Mouse (Mus musculus) hematopoietic multipotent progenitor cell, adult 10-12 weeks (in vitro differentiated cells): ENCODE data around the gene L3mbtl4. TPM values are rescaled to one million over a fixed set of nuclear protein-coding genes. Genes with fewer than 3 reads are reported as not detected.

Source experiments
- polyA plus RNA-seq: library from polyadenylated mRNA; stranded (reverse); fragments of >175 nt; gene quantifications from 2 replicates; pipeline ENCODE4 v1.2.3, GENCODE M21; 2012; ENCODE audit warnings: low replicate concordance

L3mbtl4 gene
- polyA plus RNA-seq: 0.04 TPM in 1 of 2 replicates, not detected in the other

GRCm38 (mm10) chr17:68273527-68273926 lies at the start of gene L3mbtl4:
Gene L3mbtl4, plus strand, starts transcription at chr17:68273797.

GRCm38 (mm10) chr17:68826323-68826722 lies 552.7 kb downstream of the L3mbtl4 start, which contains the start of gene Tmem200c:
Gene Tmem200c, plus strand, starts transcription at chr17:68826623.

